Mouse (Mus musculus): ENCODE data around the gene Zbtb4.
A peak's percentile ranks its signal among the peaks of the same experiment; 100 is the strongest.

- TF ChIP-seq CTCF (IDR thresholded peaks at IDR 0.05; ENCODE audit: low read depth, low read length), result peak; percentile 26; the same call in 1 of the 2 replicates
- no peak for TF ChIP-seq TAL1 (conservative IDR thresholded peaks at IDR 0.05; ENCODE audit: low read depth, low read length)
Measured at GRCm38 (mm10) chr11:69729063-69729462, 36.6 kb upstream of the Zbtb4 start.
